Mouse (Mus musculus) cerebellum, adult 11-12 months (tissue): ENCODE results near the gene Zfp800.

Experiments used
- DNase-seq: peaks from one replicate; pipeline ENCODE4 v3.0.0; 2022

Zfp800 gene

DNA sequence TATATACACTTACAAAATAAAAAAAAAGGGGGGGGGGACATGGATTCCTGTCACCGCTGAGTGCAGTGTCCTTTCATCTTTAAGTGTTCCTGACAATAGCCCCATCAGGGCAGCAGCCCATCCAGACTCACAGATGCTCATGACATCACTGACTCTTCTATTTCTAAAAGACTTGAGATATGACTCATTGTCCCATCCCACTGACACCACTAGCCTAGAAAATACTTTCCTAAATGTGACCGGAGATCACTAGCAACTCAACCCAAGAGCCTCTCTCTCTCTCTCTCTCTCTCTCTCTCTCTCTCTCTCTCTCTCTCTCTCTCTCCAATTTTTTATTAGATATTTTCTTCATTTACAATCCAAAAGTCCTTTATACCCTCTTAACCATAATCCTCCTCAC lies 205.9 kb downstream of the Zfp800 start:
- DNase-seq, result no peak
